Mouse (Mus musculus) CH12.LX (cell line): ENCODE measurements around the gene Tnk1.

Experiments
- CHD2 ChIP-seq: IDR thresholded peaks from 2 replicates; pipeline ENCODE4 v1.6.1; 2011; ENCODE audit warnings: low read length, improper control_type of control experiment
- CTCF ChIP-seq, 2 experiments: IDR thresholded peaks in 1 of 2; conservative IDR thresholded peaks in 1 of 2; 2 replicates each; pipeline ENCODE4 v1.5.1; 2011 to 2012; ENCODE audit warnings: low read depth in 2 of 2, low read length in 2 of 2, improper control_type of control experiment in 1 of 2, inconsistent platforms in 1 of 2, mild to moderate bottlenecking in 1 of 2, moderate library complexity in 1 of 2
- EP300 ChIP-seq: IDR thresholded peaks from 2 replicates; pipeline ENCODE4 v1.6.1; 2011; ENCODE audit warnings: low read length, improper control_type of control experiment
- ETS1 ChIP-seq: conservative IDR thresholded peaks from 2 replicates; pipeline ENCODE4 v1.6.1; 2012; ENCODE audit warnings: low read depth, mild to moderate bottlenecking, inconsistent platforms, low read length, improper control_type of control experiment, moderate library complexity
- MYC ChIP-seq: IDR thresholded peaks from 2 replicates; pipeline ENCODE4 v1.6.1; 2011; ENCODE audit warnings: low read depth, mild to moderate bottlenecking, improper control_type of control experiment, low read length
- PAX5 ChIP-seq: IDR thresholded peaks from 2 replicates; pipeline ENCODE4 v1.6.1; 2012; ENCODE audit warnings: low read length, inconsistent platforms, mixed read lengths
- POLR2AphosphoS2 ChIP-seq: IDR thresholded peaks from 2 replicates; pipeline ENCODE4 v1.6.1; 2011; ENCODE audit warnings: low read depth, low read length, improper control_type of control experiment
- ZMIZ1 ChIP-seq: IDR thresholded peaks from 2 replicates; pipeline ENCODE4 v1.6.1; 2012; ENCODE audit warnings: low read depth, mild to moderate bottlenecking, inconsistent platforms, low read length, improper control_type of control experiment

GRCm38 (mm10) chr11:69848021-69848420 lies 10.5 kb downstream of the Tnk1 start:
- no peak for TF ChIP-seq CTCF (conservative IDR thresholded peaks at IDR 0.05 in 1 of 2, IDR thresholded peaks at IDR 0.05 in 1 of 2; ENCODE audit: low read depth in 2 of 2, low read length in 2 of 2)
- TF ChIP-seq EP300: no peak
- no peak for TF ChIP-seq PAX5
- no peak for TF ChIP-seq MYC
- no peak for TF ChIP-seq ZMIZ1
- no peak for TF ChIP-seq ETS1
- no peak for TF ChIP-seq CHD2
- TF ChIP-seq POLR2AphosphoS2: no peak
